Mouse (Mus musculus): ENCODE data around the gene Taar2.

DNA sequence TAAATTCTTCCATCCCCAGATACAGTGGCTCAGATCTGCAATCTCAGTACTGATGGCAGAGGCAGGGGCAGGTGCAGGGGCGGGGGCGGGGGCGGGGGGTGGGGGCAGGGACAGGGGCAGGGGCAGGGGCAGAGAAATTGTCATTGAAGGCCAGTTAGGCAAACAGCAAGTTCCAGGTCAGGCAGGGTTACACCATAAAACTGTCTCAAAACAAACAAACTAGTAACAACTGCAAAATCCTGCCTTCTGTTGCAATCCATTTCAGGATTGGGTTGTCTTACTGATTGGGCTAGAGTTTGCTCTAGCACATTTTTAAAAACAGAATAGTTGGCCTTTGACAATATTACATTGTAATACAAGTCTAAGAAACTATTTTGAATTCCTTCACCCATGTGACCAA, 15.9 kb upstream of the Taar2 start:
- no peak for TF ChIP-seq CTCF (IDR thresholded peaks at IDR 0.05; ENCODE audit: borderline replicate concordance, control insufficient read depth, extremely low read depth, insufficient read depth, low read length, poor library complexity)
- no peak for TF ChIP-seq POLR2A (IDR thresholded peaks at IDR 0.05; ENCODE audit: control insufficient read depth, extremely low read depth, insufficient read depth, low read length, poor library complexity)

Measured in thymus, adult 2 months (tissue).